Mouse (Mus musculus): ENCODE measurements around the gene Pard3. TPM values are rescaled to one million over a fixed set of nuclear protein-coding genes. Genes with fewer than 3 reads are reported as not detected.

Gene Pard3
- polyA plus RNA-seq, 3 experiments from 2014 or later = not detected

Other genes with a start within 250 kb of the Pard3 start
- 10 to 100 TPM; 36.5 to 96.0 (median 72.6) TPM for gene Tomm20, start 118.0 kb upstream of the Pard3 start, polyA plus RNA-seq (2017; shearing (Covaris generic))
- 10 to 100 TPM; 16.8 to 19.7 (median 17.4) TPM for gene Rbm34, start 92.8 kb upstream of the Pard3 start, polyA plus RNA-seq (2017; shearing (Covaris generic))